Mouse (Mus musculus) liver, adult (tissue): Measurements from ENCODE around the gene Ctso.

Source experiments
- GATA4 ChIP-seq: IDR thresholded peaks from 2 replicates; pipeline ENCODE4 v1.6.1; 2014; ENCODE audit warnings: mild to moderate bottlenecking, low read length; ENCODE audit not compliant: insufficient replicate concordance

Gene Ctso

DNA sequence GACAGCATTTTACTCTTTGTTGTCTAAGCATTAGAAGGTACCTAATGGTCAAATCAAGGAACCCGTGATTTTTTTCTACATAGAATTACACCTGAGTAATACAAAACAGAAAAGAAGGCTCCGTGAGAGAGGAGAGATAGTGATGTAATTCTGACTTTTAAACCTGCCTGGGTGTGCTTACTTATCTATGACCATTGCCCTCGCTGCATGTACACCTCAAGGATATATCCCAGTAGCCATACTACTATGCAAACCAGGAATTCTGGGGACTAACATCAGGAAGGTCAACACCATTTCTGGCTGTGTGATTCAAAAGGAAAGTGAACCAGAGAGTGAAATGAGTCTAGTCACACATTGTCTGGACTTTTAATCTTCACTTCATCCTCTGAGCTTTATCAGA, 9.9 kb downstream of the Ctso start:
- TF ChIP-seq GATA4 = no peak

DNA sequence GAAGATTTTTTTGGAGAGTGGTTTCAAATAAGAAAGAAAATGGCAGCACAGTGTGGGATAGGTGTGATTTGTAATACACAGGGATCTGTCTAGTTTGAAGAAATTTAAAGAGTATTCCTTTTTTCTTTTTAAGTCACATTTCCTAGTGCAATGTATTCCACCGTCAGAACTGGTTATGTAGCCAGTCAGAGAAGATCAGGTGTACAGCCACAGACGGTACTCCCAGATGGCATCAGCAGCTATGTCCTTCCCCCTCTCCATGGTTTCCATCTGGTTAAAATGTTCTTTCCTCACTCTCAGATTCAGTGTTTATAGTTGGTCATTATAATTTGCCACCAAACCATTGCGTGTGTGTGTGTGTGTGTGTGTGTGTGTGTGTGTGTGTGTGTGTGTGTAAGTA, 10.7 kb downstream of the Ctso start:
- TF ChIP-seq GATA4 = no peak

GRCm38 (mm10) chr3:81944851-81945393, 12.5 kb downstream of the Ctso start:
- TF ChIP-seq GATA4 = no peak

- TF ChIP-seq GATA4 = peak; percentile 37; the same call in 1 of the 2 replicates
These were observed 16.6 kb downstream of the Ctso start for GRCm38 (mm10) chr3:81949048-81949447.

DNA sequence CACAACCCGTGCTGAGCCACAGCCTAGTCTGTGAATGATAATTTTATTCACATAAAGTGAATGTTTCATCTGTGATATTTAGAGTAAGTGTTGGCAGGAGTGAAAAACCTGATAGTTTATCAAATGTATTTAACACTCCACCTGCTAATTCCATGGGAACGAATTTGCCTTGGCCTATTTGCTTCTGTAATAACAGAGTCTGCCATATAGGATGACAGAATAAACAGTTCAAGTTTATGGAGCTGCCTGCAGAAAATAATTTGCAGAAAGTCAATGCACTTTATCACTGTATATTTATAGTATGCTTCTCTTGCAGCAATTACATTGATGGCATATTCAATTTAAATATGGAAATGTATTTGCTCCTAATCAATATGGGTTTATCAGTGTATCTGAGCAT, 19.4 kb downstream of the Ctso start:
- no peak for TF ChIP-seq GATA4

DNA sequence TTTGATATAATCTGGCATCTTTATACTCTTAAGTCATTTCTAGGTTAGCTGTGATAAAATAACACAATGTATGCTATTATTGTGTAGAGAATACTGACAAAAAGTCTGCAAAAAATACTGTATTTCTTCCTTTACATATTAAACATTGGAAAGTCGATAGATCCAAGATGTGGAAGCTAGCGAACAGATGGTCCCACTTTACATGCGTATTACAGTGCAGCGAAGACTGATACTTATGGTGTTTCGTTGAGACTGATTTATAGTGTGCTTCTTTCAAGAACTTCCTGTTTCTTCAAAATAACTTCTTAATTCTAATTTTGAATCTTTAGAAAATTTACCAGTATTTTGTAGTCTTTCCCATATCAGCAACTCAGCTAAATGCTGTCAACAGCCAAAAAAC, 25.1 kb downstream of the Ctso start:
- no peak for TF ChIP-seq GATA4

- no peak for TF ChIP-seq GATA4
These were observed 28.9 kb downstream of the Ctso start for GRCm38 (mm10) chr3:81961336-81961735.

DNA sequence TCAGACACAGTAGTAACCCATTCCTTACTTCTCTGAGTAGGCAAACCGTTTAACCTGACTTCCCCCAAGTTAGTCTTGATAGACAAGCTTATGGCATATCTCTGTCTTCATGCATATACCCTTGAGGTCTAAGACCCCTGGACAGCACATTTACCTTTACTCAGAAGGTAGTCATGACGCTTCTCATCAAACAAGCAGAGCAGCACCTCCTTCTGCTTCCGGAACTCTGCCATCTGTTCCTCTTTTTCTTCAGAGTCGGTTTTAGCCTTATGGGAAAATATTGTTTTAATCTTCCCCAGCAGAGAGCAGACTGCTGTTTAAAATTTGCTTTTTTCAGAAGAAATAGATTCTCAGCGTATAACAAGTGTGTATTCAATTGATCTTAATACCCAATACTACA, 31.4 kb downstream of the Ctso start:
- no peak for TF ChIP-seq GATA4

DNA sequence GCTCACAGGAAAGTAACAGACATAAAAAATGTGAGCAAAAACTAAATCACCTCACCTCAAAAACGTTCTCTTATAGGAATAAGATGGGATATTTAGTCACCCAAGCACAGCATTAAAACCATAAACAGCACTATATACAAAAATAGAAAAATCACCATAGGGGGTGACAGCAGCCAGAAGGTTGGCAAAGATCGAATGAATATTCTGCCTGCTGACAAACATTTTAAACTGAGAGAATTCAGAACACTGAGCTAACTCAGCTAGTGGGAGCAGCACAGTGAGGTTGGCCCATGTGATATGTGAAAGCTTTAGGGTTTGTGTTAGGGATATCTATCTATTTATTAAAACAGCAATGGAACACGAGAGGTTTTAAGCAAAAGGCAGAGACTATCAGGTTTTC, 32.2 kb downstream of the Ctso start:
- no peak for TF ChIP-seq GATA4

- no peak for TF ChIP-seq GATA4
These were observed 43.2 kb downstream of the Ctso start for GRCm38 (mm10) chr3:81975607-81976006.

GRCm38 (mm10) chr3:81976102-81976501, 43.7 kb downstream of the Ctso start, which contains the start of gene Tdo2:
Gene Tdo2 (minus strand): TSS chr3:81976202.
- no peak for TF ChIP-seq GATA4

GRCm38 (mm10) chr3:81981576-81981975, 49.2 kb downstream of the Ctso start:
- no peak for TF ChIP-seq GATA4

- no peak for TF ChIP-seq GATA4
These were observed 49.6 kb downstream of the Ctso start, which contains the start of gene Asic5 for GRCm38 (mm10) chr3:81981990-81982389. Gene Asic5 (plus strand): TSS chr3:81982290.

- no peak for TF ChIP-seq GATA4
These were observed 50.9 kb downstream of the Ctso start for GRCm38 (mm10) chr3:81983120-81983895.

- no peak for TF ChIP-seq GATA4
These were observed 52.7 kb downstream of the Ctso start for GRCm38 (mm10) chr3:81985100-81985499.

- peak; percentile 73; the same call in 1 of the 2 replicates for TF ChIP-seq GATA4
These were observed 53.7 kb downstream of the Ctso start for GRCm38 (mm10) chr3:81986103-81986502.

- TF ChIP-seq GATA4 = no peak
These were observed 55.2 kb downstream of the Ctso start for GRCm38 (mm10) chr3:81987628-81988027.
